Mouse (Mus musculus): Measurements from ENCODE around the gene Gtdc1. TPM values are rescaled to one million over a fixed set of nuclear protein-coding genes. Genes with fewer than 3 reads are reported as not detected.

Gene Gtdc1
- polyA plus RNA-seq, 1 experiment from 2014 or later, result 17.3 TPM

GRCm38 (mm10) chr2:44535760-44536159 is 391.7 kb downstream of the Gtdc1 start:
- Histone ChIP-seq H3K9ac (ENCODE audit: low read depth, low read length) (no peak overlapping the region), H3K9me3 (ENCODE audit: control insufficient read depth, low read length) (no peaks in the 10 kb centered on the region), H3K36me3 (ENCODE audit: control insufficient read depth, insufficient read depth, low read length) (no peaks in the 10 kb centered on the region), H3K4me2 (replicated peaks; ENCODE audit: low read depth, low read length) (no peak overlapping the region), H3K27ac (ENCODE audit: low read depth, low read length) (no peak overlapping the region), H3K4me3 (ENCODE audit: low read depth, low read length) (no peak overlapping the region), H3K27me3 (ENCODE audit: control insufficient read depth, insufficient read depth, low read length) (no peaks in the 10 kb centered on the region), H3K4me1 (replicated peaks; ENCODE audit: control insufficient read depth, insufficient read depth, low read length) (no peaks in the 10 kb centered on the region)
- DNase-seq (ENCODE audit: low spot score) (no peak), ATAC-seq (ENCODE audit: low FRiP score) (no peak)
- WGBS, result 91% methylated on average over 11 of the region's 11 CpGs

DNA sequence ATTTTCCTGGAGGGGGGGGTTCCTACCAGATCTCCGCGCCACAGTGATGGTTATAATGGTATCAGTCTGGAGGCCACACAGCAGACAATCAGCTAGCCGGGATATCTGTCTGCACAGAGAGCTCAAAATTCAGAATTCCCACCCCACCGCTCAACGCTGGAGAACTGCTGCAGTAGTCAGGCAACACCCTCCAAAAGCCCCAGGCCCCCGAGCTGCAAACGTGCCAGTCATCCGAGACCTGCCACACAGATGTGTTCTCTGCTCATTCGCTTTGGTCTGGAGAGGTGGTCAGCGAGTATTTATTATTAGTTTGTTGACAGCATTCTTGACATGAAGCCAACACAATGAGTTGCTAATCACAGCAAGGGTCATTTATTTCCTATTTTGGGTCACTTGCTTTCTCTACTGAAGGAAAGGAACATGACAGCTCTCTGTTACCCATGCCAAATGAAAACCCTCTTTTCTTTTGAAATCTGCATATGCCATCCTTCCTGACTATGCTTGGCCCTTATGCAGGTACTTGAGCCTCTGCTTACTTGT is 392.3 kb downstream of the Gtdc1 start:
- no peak for ATAC-seq (ENCODE audit: low FRiP score)

DNA sequence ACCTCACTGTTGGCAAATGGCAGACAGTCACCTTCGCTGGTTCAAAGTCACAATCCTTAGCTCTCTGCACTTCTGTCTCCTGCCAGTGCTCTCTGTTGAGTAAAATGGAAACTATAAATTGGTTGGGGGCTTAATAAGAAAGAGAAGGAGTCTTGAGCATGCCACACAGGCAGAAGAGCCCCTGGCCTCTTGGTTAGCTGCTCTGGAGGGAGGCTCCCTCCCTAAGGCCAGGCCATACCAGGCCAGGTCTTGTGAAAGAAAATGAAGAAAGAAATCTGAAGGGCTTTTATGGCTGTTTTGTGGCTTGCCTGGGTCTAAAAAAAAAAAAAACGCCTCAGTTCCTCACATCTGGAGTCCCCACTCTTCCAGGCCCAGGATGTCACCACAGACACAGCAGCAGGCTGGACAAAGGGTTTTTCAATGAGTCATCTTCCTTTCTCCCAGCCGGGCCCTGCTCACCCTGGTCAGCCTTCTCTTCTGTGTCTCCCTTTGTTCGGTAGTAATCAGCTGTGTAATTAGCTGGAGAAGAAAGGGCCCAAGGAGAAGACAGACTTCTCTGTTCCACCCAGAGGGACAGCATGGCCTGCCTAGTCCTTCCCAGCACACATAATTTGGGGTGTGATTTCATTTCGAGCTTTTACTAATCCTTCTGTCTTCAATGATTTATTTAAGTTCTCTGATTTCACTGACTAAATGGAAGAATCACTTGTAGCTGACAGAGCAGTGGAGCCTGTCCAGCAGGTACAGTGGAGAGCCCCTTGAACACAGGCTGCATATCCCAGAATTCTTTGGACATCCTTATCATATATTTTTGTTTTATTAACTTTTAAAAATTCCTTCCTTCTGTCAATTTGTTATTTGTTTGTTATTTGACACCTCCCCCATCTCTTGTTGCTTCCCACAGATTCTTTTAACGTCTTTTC is 401.1 kb downstream of the Gtdc1 start:
- Histone ChIP-seq H3K4me1 (replicated peaks; ENCODE audit: control insufficient read depth, insufficient read depth, low read length) (peaks cover 4% of the 10 kb centered on the region; the same call in 1 of the 2 replicates), H3K9me3 (ENCODE audit: control insufficient read depth, low read length) (no peaks in the 10 kb centered on the region), H3K4me2 (replicated peaks; ENCODE audit: low read depth, low read length) (no peak overlapping the region), H3K4me3 (ENCODE audit: low read depth, low read length) (no peak overlapping the region), H3K36me3 (ENCODE audit: control insufficient read depth, insufficient read depth, low read length) (no peaks in the 10 kb centered on the region), H3K9ac (ENCODE audit: low read depth, low read length) (0 out of 2 replicates have a peak overlapping the region, but pooled peaks have one; percentile 27), H3K27ac (ENCODE audit: low read depth, low read length) (peak overlapping the region; percentile 77), H3K27me3 (ENCODE audit: control insufficient read depth, insufficient read depth, low read length) (no peaks in the 10 kb centered on the region)
- 12% methylated on average over 6 of the region's 6 CpGs for WGBS
- peak; percentile 67 for DNase-seq (ENCODE audit: low spot score)
- ATAC-seq (ENCODE audit: low FRiP score), result peak; percentile 94

More for the DNA sequence above, 392.3 kb downstream of the Gtdc1 start:
- Histone ChIP-seq H3K4me1 (replicated peaks; ENCODE audit: control insufficient read depth, insufficient read depth, low read length) (no peaks in the 10 kb centered on the region), H3K27ac (ENCODE audit: low read depth, low read length) (no peak overlapping the region), H3K9me3 (ENCODE audit: control insufficient read depth, low read length) (no peaks in the 10 kb centered on the region), H3K4me2 (replicated peaks; ENCODE audit: low read depth, low read length) (no peak overlapping the region), H3K9ac (ENCODE audit: low read depth, low read length) (no peak overlapping the region), H3K27me3 (ENCODE audit: control insufficient read depth, insufficient read depth, low read length) (no peaks in the 10 kb centered on the region), H3K4me3 (ENCODE audit: low read depth, low read length) (no peak overlapping the region), H3K36me3 (ENCODE audit: control insufficient read depth, insufficient read depth, low read length) (no peaks in the 10 kb centered on the region)
- no peak for DNase-seq (ENCODE audit: low spot score)
- WGBS, result 84% methylated on average over 10 of the region's 10 CpGs

- no peaks in the 10 kb centered on the region for H3K9me3 ChIP-seq (ENCODE audit: control insufficient read depth, low read length)
Measured at GRCm38 (mm10) chr2:44525187-44525919, 402.1 kb downstream of the Gtdc1 start.

GRCm38 (mm10) chr2:44519236-44519635 is 408.2 kb downstream of the Gtdc1 start:
- Histone ChIP-seq H3K27ac (ENCODE audit: low read depth, low read length) (no peak overlapping the region), H3K9ac (ENCODE audit: low read depth, low read length) (no peak overlapping the region), H3K36me3 (ENCODE audit: control insufficient read depth, insufficient read depth, low read length) (no peaks in the 10 kb centered on the region), H3K27me3 (ENCODE audit: control insufficient read depth, insufficient read depth, low read length) (no peaks in the 10 kb centered on the region), H3K9me3 (ENCODE audit: control insufficient read depth, low read length) (no peaks in the 10 kb centered on the region), H3K4me2 (replicated peaks; ENCODE audit: low read depth, low read length) (no peak overlapping the region), H3K4me3 (ENCODE audit: low read depth, low read length) (no peak overlapping the region), H3K4me1 (replicated peaks; ENCODE audit: control insufficient read depth, insufficient read depth, low read length) (no peaks in the 10 kb centered on the region)
- DNase-seq (ENCODE audit: low spot score), result no peak
- ATAC-seq (ENCODE audit: low FRiP score), result no peak
- WGBS, result 90% methylated on average over 3 of the region's 3 CpGs

More at GRCm38 (mm10) chr2:44525187-44525919, 402.1 kb downstream of the Gtdc1 start:
- H3K27me3 ChIP-seq (ENCODE audit: control insufficient read depth, insufficient read depth, low read length), result no peaks in the 10 kb centered on the region
- H3K27ac ChIP-seq (ENCODE audit: low read depth, low read length), result no peak overlapping the region
- H3K36me3 ChIP-seq (ENCODE audit: control insufficient read depth, insufficient read depth, low read length), result no peaks in the 10 kb centered on the region
- H3K4me1 ChIP-seq (replicated peaks; ENCODE audit: control insufficient read depth, insufficient read depth, low read length), result peaks cover 4% of the 10 kb centered on the region; the same call in 1 of the 2 replicates
- no peak overlapping the region for H3K4me2 ChIP-seq (replicated peaks; ENCODE audit: low read depth, low read length)
- H3K4me3 ChIP-seq (ENCODE audit: low read depth, low read length), result no peak overlapping the region
- 20% methylated on average over 5 of the region's 5 CpGs for WGBS
- no peak overlapping the region for H3K9ac ChIP-seq (ENCODE audit: low read depth, low read length)
- ATAC-seq (ENCODE audit: low FRiP score) (no peak), DNase-seq (ENCODE audit: low spot score) (peak; percentile 24)

DNA sequence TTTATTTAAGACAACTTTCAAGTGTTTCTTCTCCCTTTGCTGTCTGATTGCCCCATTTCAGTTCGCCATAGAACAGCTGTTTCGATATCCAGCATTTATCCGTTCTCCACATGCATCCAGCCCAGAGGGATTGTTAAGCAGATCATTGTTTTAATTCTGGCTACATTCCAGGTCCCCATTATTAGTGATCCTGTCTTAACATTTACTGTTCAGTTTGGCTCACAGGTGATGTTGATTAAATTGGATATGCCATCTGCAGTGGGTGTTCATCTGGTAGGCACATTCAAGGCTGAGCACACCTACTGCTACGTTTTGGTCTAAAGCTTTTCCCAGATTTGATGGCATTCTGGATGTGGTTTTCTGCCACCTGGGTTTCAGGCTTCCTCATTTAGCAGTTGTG is 409.4 kb downstream of the Gtdc1 start:
- Histone ChIP-seq H3K9ac (ENCODE audit: low read depth, low read length) (no peak overlapping the region), H3K4me1 (replicated peaks; ENCODE audit: control insufficient read depth, insufficient read depth, low read length) (no peaks in the 10 kb centered on the region), H3K27ac (ENCODE audit: low read depth, low read length) (no peak overlapping the region), H3K4me2 (replicated peaks; ENCODE audit: low read depth, low read length) (no peak overlapping the region), H3K9me3 (ENCODE audit: control insufficient read depth, low read length) (no peaks in the 10 kb centered on the region), H3K27me3 (ENCODE audit: control insufficient read depth, insufficient read depth, low read length) (no peaks in the 10 kb centered on the region), H3K4me3 (ENCODE audit: low read depth, low read length) (no peak overlapping the region), H3K36me3 (ENCODE audit: control insufficient read depth, insufficient read depth, low read length) (no peaks in the 10 kb centered on the region)
- 95% methylated on average over 4 of the region's 4 CpGs for WGBS
- DNase-seq (ENCODE audit: low spot score), result no peak
- ATAC-seq (ENCODE audit: low FRiP score), result no peak

Other genes with a start within 250 kb of the Gtdc1 start
- gene Zeb2, start 189.7 kb upstream of the Gtdc1 start, polyA plus RNA-seq (2014; fragmentation: Nextera tagmentation; extraction: Ambion mirVana), result 57.7 and 58.8 TPM in 2 replicates

All from hindbrain, embryonic 11.5 days (tissue).